Mouse (Mus musculus): ENCODE results near the gene Tmem143.

- TF ChIP-seq TAL1 (IDR thresholded peaks at IDR 0.05; ENCODE audit: low read length) (no peak), GATA1 (IDR thresholded peaks at IDR 0.05; ENCODE audit: low read length) (peak; percentile 19; the same call in 1 of the 2 replicates)
These were observed 4.8 kb downstream of the Tmem143 start for GRCm38 (mm10) chr7:45901562-45901961.

Measured in erythroblast, embryonic 14.5 days (primary cell).